Mouse (Mus musculus) liver, embryonic 18 days (tissue): ENCODE results near the gene Defa26. TPM values are rescaled to one million over a fixed set of nuclear protein-coding genes. Genes with fewer than 3 reads are reported as not detected.

Experiments used
- polyA plus RNA-seq: library from polyadenylated mRNA; depleted of rRNA; stranded (reverse); fragments of >200 nt; gene quantifications from 2 replicates; pipeline ENCODE4 v1.2.3, GENCODE M21; 2012; rRNA removed

The Defa26 gene
- polyA plus RNA-seq, result not detected in 2 replicates

DNA sequence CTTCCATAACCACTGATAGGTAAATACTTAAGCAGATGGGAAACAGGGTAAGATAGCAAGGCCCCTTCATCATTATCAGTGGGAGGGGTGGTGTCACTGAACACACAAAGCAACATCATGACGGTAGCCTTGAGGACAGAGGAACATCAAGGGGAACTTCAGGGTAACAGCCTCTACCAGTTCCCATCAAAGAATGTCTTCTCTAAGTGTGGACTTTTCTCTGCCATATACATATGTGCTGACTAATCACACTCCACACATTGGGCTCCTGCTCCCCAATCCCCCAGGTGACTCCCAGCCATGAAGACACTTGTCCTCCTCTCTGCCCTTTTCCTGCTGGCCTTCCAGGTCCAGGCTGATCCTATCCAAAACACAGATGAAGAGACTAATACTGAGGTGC is at the start of gene Defa26:
Defa26 (plus strand) TSS at position 301 of the 400 bp plus-strand sequence.

GRCm38 (mm10) chr8:21582706-21583105 is 35.3 kb upstream of the Defa26 start, which contains the start of gene Defa28:
TSS of gene Defa28 (plus strand) at chr8:21583006.

GRCm38 (mm10) chr8:21594408-21594807 is 23.6 kb upstream of the Defa26 start, which contains the start of gene Gm7861:
TSS of gene Gm7861 (minus strand) at chr8:21594508.

GRCm38 (mm10) chr8:21655480-21655879 is 37.5 kb downstream of the Defa26 start, which contains the start of gene Defa17:
TSS of gene Defa17 (plus strand) at chr8:21655780.

GRCm38 (mm10) chr8:21665497-21665896 is 47.5 kb downstream of the Defa26 start, which contains the start of gene Defa34:
TSS of gene Defa34 (plus strand) at chr8:21665797.

Other genes with a start within 250 kb of the Defa26 start
- not detected in 2 replicates for gene Defa2, start 239.7 kb upstream of the Defa26 start, polyA plus RNA-seq
- gene Defa33, start 226.4 kb upstream of the Defa26 start, polyA plus RNA-seq, result not detected in 2 replicates
- gene Defa36, start 190.8 kb upstream of the Defa26 start, polyA plus RNA-seq, result not detected in 2 replicates
- not detected in 2 replicates for gene Gm7849, start 161.6 kb upstream of the Defa26 start, polyA plus RNA-seq
- not detected in 2 replicates for gene Defa20, start 108.9 kb upstream of the Defa26 start, polyA plus RNA-seq
- gene Defa32, start 89.2 kb upstream of the Defa26 start, polyA plus RNA-seq, result not detected in 2 replicates
- not detected in 2 replicates for gene Defa37, start 52.8 kb upstream of the Defa26 start, polyA plus RNA-seq
- gene Defa28, start 35.2 kb upstream of the Defa26 start, polyA plus RNA-seq, result not detected in 2 replicates
- gene Gm7861, start 23.7 kb upstream of the Defa26 start, polyA plus RNA-seq, result not detected in 2 replicates
- gene Defa17, start 37.6 kb downstream of the Defa26 start, polyA plus RNA-seq, result not detected in 2 replicates
- not detected in 2 replicates for gene Defa34, start 47.6 kb downstream of the Defa26 start, polyA plus RNA-seq
- not detected in 2 replicates for gene AY761184, start 85.5 kb downstream of the Defa26 start, polyA plus RNA-seq
- gene Defa24, start 116.3 kb downstream of the Defa26 start, polyA plus RNA-seq, result not detected in 2 replicates
- gene Defb50, start 205.4 kb downstream of the Defa26 start, polyA plus RNA-seq, result not detected in 2 replicates
- not detected in 2 replicates for gene Defb2, start 221.7 kb downstream of the Defa26 start, polyA plus RNA-seq
- gene Defb10, start 240.7 kb downstream of the Defa26 start, polyA plus RNA-seq, result not detected in 2 replicates